Mouse (Mus musculus) lung, embryonic 16.5 days (tissue): ENCODE data around the gene Prg4. TPM values are rescaled to one million over a fixed set of nuclear protein-coding genes. Genes with fewer than 3 reads are reported as not detected.
A peak's percentile ranks its signal among the peaks of the same experiment; 100 is the strongest.

Experiments used
- ATAC-seq: fragments of 200-750 bp; cut with Nextera tagmentation; 2 replicates; pipeline ENCODE4 v1.8.0; 2017; ENCODE audit warnings: low read depth, mild to moderate bottlenecking, moderate library complexity
- H3K27ac ChIP-seq: fragments of 300-500 bp; sonication (generic); 2 replicates; pipeline ENCODE4 v1.5.1; 2014; ENCODE audit warnings: mild to moderate bottlenecking, control low read depth, low read length
- H3K27me3 ChIP-seq: fragments of 300-500 bp; sonication (generic); 2 replicates; pipeline ENCODE4 v1.6.1; 2014; ENCODE audit warnings: low read depth, low read length, mixed read lengths; ENCODE audit not compliant: control insufficient read depth, insufficient read depth
- H3K36me3 ChIP-seq: fragments of 300-500 bp; sonication (generic); 2 replicates; pipeline ENCODE4 v1.6.1; 2014; ENCODE audit warnings: low read length; ENCODE audit not compliant: control insufficient read depth, insufficient read depth
- H3K4me1 ChIP-seq: fragments of 300-500 bp; sonication (generic); replicated peaks from 2 replicates; pipeline ENCODE4 v1.6.1; 2014; ENCODE audit warnings: low read length, mixed read lengths; ENCODE audit not compliant: control insufficient read depth, insufficient read depth
- H3K4me2 ChIP-seq: fragments of 300-500 bp; sonication (generic); 2 replicates; pipeline ENCODE4 v1.6.1; 2014; ENCODE audit warnings: low read depth, low read length, control low read depth
- H3K4me3 ChIP-seq: fragments of 300-500 bp; sonication (generic); 2 replicates; pipeline ENCODE4 v1.5.1; 2014; ENCODE audit warnings: mild to moderate bottlenecking, low read length, control low read depth
- H3K9ac ChIP-seq: fragments of 300-500 bp; sonication (generic); 2 replicates; pipeline ENCODE4 v1.6.1; 2014; ENCODE audit warnings: low read length, control low read depth
- H3K9me3 ChIP-seq: fragments of 300-500 bp; sonication (generic); 2 replicates; pipeline ENCODE4 v1.6.1; 2016; ENCODE audit warnings: low read length; ENCODE audit not compliant: control insufficient read depth
- WGBS: fragments of 180-500 bp; shearing (Covaris S2); extraction: QIAGEN DNeasy Blood & Tissue Kit; methylation state at CpG from one replicate; pipeline ENCODE4 v1.1.7; 2014; 5-methylcytosine and 5-hydroxymethylcytosine counted together
- polyA plus RNA-seq: library from polyadenylated mRNA; unstranded; fragments of >200 nt; fragmentation: Nextera tagmentation; extraction: Ambion mirVana; gene quantifications from 2 replicates; pipeline ENCODE4 v1.2.1, GENCODE M21; 2015

Gene Prg4
- polyA plus RNA-seq: 0.31 and 0.48 TPM in 2 replicates

DNA sequence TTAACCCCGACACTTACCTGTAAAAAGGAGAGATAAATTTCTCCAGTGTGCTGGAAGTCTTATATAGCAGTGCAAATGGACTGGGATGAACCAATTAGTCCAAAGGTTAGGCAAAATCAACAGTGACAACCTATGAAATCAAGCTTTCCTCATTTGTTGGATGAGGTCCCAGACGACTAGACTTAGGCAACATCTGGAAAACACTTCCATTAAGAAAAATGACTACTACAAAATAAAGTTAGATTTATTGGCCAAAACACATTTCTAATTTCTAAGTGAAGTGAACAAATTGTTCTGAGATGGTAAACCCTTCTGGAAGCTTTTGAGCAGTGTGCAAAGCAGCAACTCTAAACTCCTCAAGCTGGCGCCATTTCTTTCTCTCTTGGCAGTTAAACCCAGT lies at the start of gene Prg4:
Prg4 (minus strand) TSS at position 34 of the 400 bp plus-strand sequence.
- no peaks in the 10 kb centered on the region for H3K27me3 ChIP-seq
- H3K36me3 ChIP-seq: no peaks in the 10 kb centered on the region
- ATAC-seq: no peak

DNA sequence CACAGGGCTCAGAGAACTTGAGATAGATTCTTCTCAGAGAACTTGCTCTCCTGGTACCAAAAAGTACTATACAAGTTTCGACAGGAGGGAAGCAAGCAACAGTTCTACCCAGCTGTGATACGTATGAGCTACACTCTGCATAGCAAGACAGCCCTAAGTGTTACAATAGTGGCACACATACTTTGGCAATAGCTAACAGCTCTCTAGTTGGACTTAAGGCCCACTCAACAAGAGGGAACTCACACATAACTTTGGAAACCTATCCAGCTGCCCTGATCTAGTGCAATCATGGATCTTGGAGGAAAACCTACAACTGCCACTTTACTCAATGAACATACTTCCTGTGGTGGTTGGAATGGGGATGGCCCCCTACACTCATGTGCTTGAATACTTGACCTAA lies 47.1 kb upstream of the Prg4 start:
- Histone ChIP-seq H3K27me3 (no peaks in the 10 kb centered on the region), H3K9me3 (no peaks in the 10 kb centered on the region), H3K4me1 (no peaks in the 10 kb centered on the region), H3K4me3 (no peak overlapping the region), H3K27ac (no peak overlapping the region), H3K36me3 (no peaks in the 10 kb centered on the region), H3K4me2 (no peak overlapping the region), H3K9ac (no peak overlapping the region)
- peak; percentile 31 for ATAC-seq
- 75% methylated on average over 2 of the region's 2 CpGs for WGBS

More for the DNA sequence above, at the start of gene Prg4:
- Histone ChIP-seq H3K9ac (no peak within 1 kb of the TSS), H3K9me3 (no peaks in the 10 kb centered on the region), H3K4me1 (no peaks in the 10 kb centered on the region), H3K4me3 (no peak within 1 kb of the TSS), H3K4me2 (no peak within 1 kb of the TSS), H3K27ac (no peak within 1 kb of the TSS)
- WGBS: 67% methylated on average over 3 of the region's 3 CpGs

DNA sequence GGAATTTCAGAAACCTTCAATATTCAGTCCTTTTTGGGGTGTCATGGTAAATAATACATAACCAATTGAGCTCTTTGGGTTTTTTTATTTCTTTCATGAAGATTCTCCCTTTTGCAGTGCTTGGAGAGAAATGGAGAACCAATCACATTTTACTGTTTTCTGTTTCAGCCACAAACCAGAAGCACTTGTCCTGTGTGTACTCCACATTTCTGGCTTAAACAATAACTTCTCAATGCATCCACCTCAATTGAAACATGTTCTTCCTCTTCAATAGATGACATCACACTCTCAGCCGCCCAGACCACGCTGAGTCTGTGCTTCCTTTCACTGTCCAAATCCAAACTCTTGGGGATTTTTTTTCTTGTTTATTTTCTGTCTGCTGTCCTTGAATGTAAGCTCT lies 39.8 kb upstream of the Prg4 start:
- Histone ChIP-seq H3K27me3 (no peaks in the 10 kb centered on the region), H3K27ac (no peak overlapping the region), H3K4me3 (no peak overlapping the region), H3K4me2 (no peak overlapping the region), H3K9me3 (no peaks in the 10 kb centered on the region), H3K36me3 (no peaks in the 10 kb centered on the region), H3K4me1 (no peaks in the 10 kb centered on the region), H3K9ac (no peak overlapping the region)
- 8% methylated on average over 2 of the region's 2 CpGs for WGBS
- no peak for ATAC-seq

DNA sequence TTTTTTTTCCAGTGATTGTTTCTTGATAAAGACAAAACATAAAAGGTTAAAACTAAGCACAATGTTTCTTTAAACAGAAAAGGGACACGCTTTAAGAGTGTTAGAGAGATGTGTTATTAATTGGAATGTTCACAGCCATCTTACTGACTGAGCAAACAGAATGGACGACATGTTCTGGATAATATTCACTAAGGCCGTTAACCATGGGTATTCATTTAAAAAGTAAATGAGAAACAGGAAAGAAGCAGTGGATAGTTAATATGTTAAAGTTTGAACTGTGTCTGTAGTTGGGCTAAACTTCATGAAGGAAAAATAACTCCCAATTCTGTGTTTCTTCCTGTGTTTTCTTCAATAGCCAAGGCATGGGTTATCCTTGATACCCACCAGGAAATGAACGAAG lies 37.4 kb upstream of the Prg4 start:
- no peak overlapping the region for H3K9ac ChIP-seq
- no peaks in the 10 kb centered on the region for H3K36me3 ChIP-seq
- H3K9me3 ChIP-seq: no peaks in the 10 kb centered on the region
- H3K4me3 ChIP-seq: no peak overlapping the region
- no peak overlapping the region for H3K27ac ChIP-seq
- H3K4me1 ChIP-seq: no peaks in the 10 kb centered on the region
- H3K27me3 ChIP-seq: no peaks in the 10 kb centered on the region
- 65% methylated on average over 4 of the region's 4 CpGs for WGBS
- no peak overlapping the region for H3K4me2 ChIP-seq
- ATAC-seq: no peak

- Histone ChIP-seq H3K27me3 (no peaks in the 10 kb centered on the region), H3K4me2 (no peak overlapping the region), H3K4me3 (no peak overlapping the region), H3K4me1 (no peaks in the 10 kb centered on the region), H3K27ac (no peak overlapping the region), H3K36me3 (no peaks in the 10 kb centered on the region), H3K9ac (no peak overlapping the region), H3K9me3 (no peaks in the 10 kb centered on the region)
- ATAC-seq: no peak
- 77% methylated on average over 2 of the region's 2 CpGs for WGBS
These were observed 32.2 kb upstream of the Prg4 start for GRCm38 (mm10) chr1:150498177-150498576.

DNA sequence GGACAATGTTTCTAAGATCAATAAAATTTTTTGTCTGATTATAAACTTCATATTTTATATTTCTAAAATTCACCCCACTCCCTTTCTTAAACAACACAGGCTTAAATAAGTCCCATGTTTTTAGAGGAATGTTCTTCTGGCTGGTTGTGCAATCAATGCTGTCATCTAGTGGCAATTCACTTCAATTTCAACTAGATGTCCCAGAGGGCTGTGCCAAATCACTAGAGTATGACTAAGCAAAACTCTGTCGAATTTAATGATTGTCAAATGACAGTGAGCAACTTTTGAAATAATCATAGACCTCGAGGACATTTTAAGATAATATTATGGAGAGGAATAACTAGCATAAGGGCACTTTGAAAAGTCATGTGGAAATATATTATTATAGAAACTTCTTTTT lies 31.7 kb upstream of the Prg4 start:
- no peak overlapping the region for H3K4me3 ChIP-seq
- no peaks in the 10 kb centered on the region for H3K9me3 ChIP-seq
- no peak overlapping the region for H3K27ac ChIP-seq
- no peaks in the 10 kb centered on the region for H3K27me3 ChIP-seq
- H3K9ac ChIP-seq: no peak overlapping the region
- WGBS: 48% methylated on average over 2 of the region's 2 CpGs
- H3K4me1 ChIP-seq: no peaks in the 10 kb centered on the region
- H3K4me2 ChIP-seq: no peak overlapping the region
- 0 out of 2 replicates have a peak, but pooled peaks have one; percentile 54 for ATAC-seq
- H3K36me3 ChIP-seq: no peaks in the 10 kb centered on the region

DNA sequence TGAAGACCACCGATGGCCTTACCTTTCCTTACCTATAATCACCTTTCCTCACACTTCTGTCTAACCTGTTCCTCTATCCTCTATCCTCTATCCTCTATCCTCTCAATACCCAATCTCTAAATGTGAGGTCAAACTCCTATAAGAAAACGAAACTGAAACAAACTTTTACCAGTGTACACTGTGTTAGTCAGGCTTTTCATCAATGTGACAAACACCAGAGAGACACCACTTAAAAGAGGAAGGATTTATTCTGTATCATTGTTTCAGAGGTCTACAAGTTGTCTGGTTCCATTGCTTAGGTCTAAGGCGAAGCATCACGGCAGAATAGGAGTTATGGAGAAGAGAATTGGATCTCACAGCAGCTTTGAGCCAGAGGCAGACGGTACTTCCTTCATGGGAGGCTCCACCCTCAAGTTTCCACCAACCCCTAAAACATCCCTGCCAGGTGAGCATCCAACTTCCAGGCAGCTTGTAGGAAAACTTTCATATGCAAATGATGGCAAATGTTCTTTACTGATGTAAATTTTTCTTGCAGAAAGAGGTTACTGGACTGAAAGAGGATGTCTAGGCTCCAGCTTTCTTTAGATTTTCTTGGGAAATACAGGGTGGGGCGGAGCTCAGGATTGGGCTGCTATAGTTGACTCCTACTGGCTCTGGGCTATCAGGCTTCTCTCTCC lies 30.8 kb upstream of the Prg4 start:
- Histone ChIP-seq H3K9me3 (no peaks in the 10 kb centered on the region), H3K27me3 (no peaks in the 10 kb centered on the region), H3K36me3 (no peaks in the 10 kb centered on the region), H3K27ac (no peak overlapping the region), H3K4me1 (no peaks in the 10 kb centered on the region), H3K9ac (no peak overlapping the region), H3K4me3 (no peak overlapping the region), H3K4me2 (no peak overlapping the region)
- 77% methylated on average over 6 of the region's 6 CpGs for WGBS
- no peak for ATAC-seq

DNA sequence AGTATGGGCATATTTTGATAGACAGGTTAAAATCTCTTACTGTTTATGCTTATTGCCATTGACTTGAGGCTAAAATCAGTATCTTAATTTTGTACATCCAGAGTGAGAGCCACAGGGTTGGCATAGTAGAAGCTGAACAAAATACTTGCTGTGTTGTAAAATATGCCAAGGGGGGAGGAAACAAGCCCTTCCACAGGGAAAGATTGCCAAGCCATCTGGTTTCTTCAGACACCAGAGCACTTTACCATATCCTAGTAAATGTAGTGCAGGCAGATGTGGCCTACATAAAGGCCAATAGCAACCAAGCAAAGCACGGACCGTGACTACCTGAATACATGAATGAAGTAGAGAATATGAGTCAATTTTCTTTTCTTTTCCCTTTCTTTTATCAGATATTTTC lies 23.2 kb upstream of the Prg4 start:
- Histone ChIP-seq H3K4me3 (no peak overlapping the region), H3K27me3 (no peaks in the 10 kb centered on the region), H3K4me1 (no peaks in the 10 kb centered on the region), H3K36me3 (no peaks in the 10 kb centered on the region), H3K4me2 (no peak overlapping the region), H3K27ac (no peak overlapping the region), H3K9me3 (no peaks in the 10 kb centered on the region), H3K9ac (no peak overlapping the region)
- no peak for ATAC-seq
- WGBS: 92% methylated on average over 2 of the region's 2 CpGs

- H3K9me3 ChIP-seq: peaks cover 2% of the 10 kb centered on the region; the same call in 1 of the 2 replicates
- H3K4me1 ChIP-seq: no peaks in the 10 kb centered on the region
- no peak overlapping the region for H3K9ac ChIP-seq
- H3K4me2 ChIP-seq: no peak overlapping the region
- H3K36me3 ChIP-seq: no peaks in the 10 kb centered on the region
- no peak overlapping the region for H3K4me3 ChIP-seq
- no peak overlapping the region for H3K27ac ChIP-seq
- 69% methylated on average over 5 of the region's 5 CpGs for WGBS
- ATAC-seq: no peak
- H3K27me3 ChIP-seq: no peaks in the 10 kb centered on the region
These were observed 14.7 kb upstream of the Prg4 start for GRCm38 (mm10) chr1:150480674-150481073.
